Mouse (Mus musculus) c-Kit-negative CD71-positive TER-119-positive erythroid progenitor cells, embryonic 14.5 days (primary cell): ENCODE measurements around the gene Ric8a.

Experiments
- DNase-seq: peaks from one replicate; pipeline ENCODE4 v3.0.0-alpha.2; 2013; ENCODE audit warnings: low read depth, low spot score

The Ric8a gene

DNA sequence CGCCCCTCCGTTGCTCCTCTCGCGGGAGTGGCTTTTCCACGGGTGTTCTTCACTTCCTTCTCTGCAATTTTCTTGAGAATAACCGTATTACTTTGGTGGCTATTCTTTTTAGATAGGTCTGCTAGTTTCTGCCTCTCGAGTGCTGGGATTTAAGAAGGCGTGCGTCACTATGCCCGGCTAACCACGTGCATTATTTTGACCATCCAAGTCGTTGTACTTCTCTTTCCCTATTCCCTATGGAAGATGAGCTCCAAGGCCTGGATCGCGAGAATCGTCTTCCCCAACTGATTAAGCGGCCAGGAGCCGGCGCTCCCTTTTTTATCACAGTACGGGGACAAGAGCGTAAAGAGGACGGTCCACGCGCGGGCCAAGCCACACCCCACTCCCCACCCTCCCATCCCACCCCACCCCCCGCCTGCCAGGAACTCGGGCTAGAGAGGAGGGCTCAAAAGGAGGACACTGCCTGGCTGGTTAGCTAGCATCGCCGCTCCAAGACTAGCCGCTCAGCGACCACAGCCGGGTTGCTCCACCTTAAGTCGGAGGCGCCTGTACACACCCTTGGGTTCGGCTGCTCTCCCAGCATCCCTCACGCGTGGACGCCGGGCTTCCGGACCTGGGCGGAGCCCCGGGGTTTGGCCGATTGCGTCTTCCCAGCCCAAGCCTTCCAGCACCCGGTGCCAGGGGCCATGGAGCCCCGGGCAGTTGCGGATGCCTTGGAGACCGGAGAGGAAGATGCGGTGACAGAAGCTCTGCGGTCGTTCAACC is at the start of gene Ric8a:
Gene Ric8a (plus strand): TSS at position 173 of the 765 bp plus-strand sequence.
- DNase-seq, result peak; percentile 77

- no peak for DNase-seq
Measured at GRCm38 (mm10) chr7:140810496-140810895, 46.3 kb upstream of the Ric8a start.

- no peak for DNase-seq
Measured at GRCm38 (mm10) chr7:140811714-140812113, 45.0 kb upstream of the Ric8a start.

DNA sequence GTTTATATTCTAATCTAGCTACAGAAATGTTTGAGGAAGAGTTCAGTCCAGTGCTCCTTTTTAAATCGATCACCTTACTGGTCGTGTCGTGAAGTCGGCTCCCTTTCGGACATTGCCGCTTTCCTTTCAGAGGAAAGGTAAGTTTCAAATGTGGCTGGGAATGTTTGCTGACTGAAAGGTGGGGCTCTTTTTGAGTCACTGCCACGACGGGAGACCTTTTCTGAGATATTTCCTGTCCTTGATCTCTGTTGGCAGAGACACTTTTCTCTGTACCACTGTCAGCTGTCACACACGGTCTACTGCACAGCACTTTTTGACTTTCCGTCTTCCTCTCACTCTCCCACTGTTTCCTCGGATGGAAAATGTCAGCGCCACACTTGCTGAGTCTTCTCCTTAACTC is 43.9 kb upstream of the Ric8a start:
- DNase-seq, result no peak

DNA sequence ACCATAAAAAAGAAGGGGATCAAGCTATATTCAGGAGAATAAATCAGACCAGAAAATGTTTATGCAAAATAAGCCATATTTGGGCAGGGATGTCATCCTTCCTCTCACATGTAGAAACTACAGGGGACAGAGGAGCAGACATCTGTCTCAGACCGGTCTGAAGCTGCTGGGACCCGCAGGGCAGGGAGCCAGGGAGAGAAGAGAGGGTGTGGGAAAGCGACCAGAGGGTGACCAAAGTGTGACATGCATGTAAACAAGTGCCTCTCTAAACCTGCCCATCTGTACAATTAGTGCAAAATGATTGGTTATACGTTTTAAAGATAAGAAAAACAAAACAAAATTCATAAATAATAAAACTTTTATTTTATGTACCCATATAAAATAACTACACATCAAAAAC is 36.6 kb upstream of the Ric8a start:
- no peak for DNase-seq

DNA sequence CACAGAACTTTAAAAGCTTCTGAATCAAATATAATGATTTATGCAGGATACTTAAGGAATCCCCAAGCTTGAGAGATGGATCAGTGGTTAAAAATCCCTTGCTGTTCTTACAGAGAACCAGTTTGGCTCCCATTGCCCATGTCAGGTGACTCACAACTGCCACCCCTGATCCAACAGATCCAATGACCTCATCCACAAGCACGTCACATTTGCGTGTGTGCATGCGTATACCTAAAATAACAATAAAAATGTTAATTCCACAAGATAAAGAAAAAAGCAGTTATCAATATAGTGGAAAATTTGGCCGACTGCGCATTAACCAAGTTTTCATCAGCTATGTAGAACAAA is 35.5 kb upstream of the Ric8a start:
- DNase-seq, result no peak

DNA sequence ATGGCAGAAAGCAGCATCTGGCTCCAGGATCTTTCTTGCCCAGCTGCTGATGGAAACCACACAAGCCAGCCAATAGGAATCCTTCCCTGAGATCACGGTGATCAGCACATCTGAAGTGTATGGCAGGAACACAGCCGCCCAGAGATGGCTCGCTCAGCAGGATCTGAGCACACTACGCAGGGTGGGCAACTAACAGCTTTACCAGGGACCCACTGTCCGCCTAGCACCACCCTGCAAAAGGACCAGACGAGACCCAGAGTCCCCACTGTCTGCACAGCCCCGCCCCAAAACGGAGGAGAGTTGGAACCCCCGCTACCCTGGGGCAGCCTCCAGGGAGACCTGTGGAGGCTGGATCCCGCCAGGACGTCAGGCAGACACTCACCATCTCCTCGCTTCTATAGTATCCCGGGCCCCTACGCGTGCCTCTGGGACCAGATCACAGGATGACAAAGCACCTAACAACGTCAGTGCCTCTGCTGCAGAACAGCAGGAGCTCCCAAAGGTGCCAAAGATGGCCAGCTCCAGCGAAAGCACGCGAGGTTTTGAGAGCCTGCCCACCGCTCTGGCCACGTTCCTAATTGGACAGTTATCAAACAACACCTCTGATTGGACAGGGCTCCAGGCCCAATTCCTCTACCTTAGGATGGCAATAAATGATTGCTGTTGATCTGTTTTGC is 35.0 kb upstream of the Ric8a start, which contains the start of gene Zfp941:
Gene Zfp941 (minus strand): TSS at position 526 of the 677 bp plus-strand sequence.
- no peak for DNase-seq

GRCm38 (mm10) chr7:140822731-140823130 is 34.0 kb upstream of the Ric8a start:
- no peak for DNase-seq

DNA sequence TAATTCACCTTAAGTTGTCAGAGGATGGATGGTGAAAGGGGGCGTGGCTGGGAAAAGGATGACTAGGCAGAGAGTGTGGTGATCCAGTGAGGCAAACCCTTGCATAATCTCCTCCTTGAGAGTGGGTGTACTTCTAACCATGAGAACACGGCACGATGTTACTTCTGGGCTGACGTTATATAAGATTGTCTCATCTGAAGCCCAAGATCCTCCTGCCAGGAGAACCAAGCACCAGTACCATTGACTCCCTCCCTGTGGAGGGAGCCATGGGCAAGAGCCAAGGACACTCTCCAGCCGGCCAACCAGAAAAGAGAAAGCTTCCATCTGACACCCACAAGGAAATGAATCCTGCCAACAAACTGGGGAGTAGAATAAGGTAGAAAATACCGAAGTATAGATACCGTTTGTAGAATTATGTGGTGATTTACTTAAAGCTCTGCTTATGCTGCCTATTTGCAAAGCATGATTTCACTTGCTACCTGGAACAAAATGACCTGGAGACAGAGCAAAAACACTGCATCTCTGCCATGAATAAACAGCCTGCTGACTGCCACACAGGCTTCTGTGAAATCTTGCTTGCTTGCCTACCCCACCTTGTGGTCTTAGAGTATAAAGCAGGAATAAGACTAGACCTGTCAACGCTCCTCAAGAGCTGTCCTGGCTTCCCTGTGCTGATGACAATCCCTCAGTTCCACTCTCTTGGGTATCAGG is 28.4 kb upstream of the Ric8a start:
- DNase-seq, result no peak

DNA sequence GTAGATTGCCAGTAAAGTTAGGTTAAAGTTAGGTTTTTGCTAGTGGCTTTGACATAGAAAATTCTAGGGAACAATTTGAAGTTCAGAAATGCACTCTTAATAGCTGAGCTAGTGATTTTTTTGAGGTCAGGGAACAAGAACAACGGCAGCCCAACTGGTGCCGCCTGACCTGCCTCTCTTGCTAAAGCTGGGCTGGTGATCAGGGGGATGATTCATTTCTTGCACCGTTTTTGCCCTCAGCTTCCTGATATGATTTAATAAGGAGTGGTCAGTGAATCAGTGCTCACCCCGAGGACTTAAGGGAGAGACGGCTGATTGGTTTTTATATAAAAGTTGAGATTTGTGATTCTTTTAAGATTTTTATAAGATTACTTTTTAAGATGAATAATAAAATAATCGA is 25.3 kb upstream of the Ric8a start:
- no peak for DNase-seq

DNA sequence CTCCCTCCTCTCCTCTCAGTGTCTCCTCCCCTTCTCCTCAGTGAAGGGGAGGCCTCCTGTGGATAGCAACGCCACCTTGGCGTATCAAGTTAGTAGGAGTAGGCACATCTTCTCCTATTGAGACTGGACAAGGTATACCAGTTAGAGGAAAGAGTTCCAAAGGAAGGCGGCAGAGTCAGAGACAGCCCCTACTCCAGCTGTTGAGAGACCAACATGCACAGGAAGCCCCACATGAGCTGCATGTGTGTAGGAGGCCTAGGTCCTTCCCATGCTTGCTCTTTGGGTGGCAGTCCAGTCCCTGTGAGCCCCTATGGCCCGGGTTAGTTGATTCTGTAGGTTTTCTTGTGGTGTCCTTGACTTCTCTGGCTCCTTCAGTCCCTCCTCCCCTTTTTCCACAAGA is 23.4 kb upstream of the Ric8a start:
- no peak for DNase-seq

DNA sequence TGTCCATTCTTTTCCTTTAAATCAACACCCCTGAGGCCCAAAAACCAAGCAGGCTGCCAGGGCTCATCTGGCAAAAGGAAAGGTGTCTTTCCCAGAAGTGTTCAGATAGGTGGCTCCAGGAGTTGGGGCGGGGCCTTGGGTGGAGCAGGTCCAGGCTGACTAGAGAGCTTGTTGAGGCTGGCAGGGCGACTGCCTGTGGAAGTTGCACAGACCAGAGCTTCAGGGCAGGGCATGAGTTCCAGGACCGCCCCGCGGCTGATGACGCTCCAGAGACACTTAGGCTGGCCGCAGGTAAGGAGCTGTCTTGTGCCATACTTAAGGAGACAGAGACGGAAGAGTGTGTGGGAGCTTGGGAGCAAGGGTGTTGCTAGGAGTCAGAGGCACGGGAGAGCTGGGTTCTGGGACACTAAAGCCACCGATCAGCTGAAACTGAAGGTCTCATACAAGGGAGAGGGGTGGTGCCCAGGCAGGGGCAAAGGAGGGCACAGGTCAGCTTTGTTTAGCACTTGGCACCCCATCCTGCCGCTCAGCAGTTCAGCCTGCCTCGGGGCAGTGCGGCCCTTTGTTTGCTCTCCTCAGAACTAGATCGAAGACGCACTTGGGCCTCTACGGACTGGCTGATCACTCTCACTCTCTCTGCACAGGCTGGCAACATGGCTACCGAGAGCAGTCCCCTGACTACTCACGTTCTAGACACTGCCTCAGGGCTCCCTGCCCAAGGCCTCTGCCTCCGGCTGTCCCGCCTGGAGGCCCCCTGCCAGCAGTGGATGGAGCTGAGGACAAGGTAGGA is 21.6 kb upstream of the Ric8a start, which contains the start of gene Urah:
Gene Urah (plus strand): TSS at position 51 of the 790 bp plus-strand sequence.
- no peak for DNase-seq

DNA sequence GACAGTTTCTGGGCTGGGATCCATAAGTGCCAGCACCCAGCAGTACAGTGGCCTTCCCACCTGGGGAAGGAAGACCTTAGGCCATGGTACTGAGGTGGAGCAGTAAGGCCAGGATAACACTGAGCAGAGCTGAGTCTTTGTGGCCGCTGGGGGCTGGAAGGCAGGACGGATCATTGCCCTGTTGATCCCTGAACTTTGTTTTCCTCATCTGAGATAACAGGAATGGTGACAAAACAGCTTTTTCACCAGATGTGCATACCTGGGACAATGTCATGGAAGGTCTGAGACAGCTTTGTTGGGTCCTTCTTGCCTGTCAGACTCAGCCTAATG is 21.0 kb upstream of the Ric8a start:
- no peak for DNase-seq

- no peak for DNase-seq
Measured at GRCm38 (mm10) chr7:140836243-140837115, 20.3 kb upstream of the Ric8a start.

GRCm38 (mm10) chr7:140839556-140839955 is 17.2 kb upstream of the Ric8a start:
- no peak for DNase-seq

GRCm38 (mm10) chr7:140840750-140841735 is 15.7 kb upstream of the Ric8a start:
- no peak for DNase-seq

GRCm38 (mm10) chr7:140843806-140844205 is 13.0 kb upstream of the Ric8a start:
- DNase-seq, result no peak

- DNase-seq, result peak; percentile 64
Measured at GRCm38 (mm10) chr7:140844905-140845665, 11.7 kb upstream of the Ric8a start, which contains the start of gene Scgb1c1. Gene Scgb1c1 (plus strand): TSS chr7:140845547.

DNA sequence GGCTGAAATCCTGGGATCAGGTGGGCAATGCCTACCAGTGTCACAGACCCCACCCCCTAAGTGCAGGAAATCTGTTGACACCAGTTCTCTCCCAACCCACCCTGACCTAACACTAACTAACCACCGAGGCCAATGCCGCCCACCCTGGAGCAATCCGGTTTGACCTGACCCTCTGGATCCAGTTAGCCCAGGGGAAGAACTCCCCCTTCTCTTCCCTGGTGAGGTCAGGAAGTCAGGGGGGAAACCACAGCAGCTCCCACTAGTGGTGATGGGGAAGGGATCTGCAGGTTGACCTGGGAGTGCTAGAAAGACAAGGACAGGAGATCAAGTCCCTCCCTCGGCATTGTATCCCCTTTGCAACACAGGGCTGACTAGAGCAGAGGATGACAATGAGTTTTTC is 11.1 kb upstream of the Ric8a start:
- no peak for DNase-seq
